Mouse (Mus musculus) heart, postnatal 36 days (tissue): ENCODE data around the gene Scd4. TPM values are rescaled to one million over a fixed set of nuclear protein-coding genes. Genes with fewer than 3 reads are reported as not detected.

Experiments
- DNase-seq, 2 experiments: peaks; one replicate each; pipeline ENCODE4 v3.0.0; 2021 to 2022
- intact Hi-C: fragments of 180-260 bp; cut with DNase I; formaldehyde crosslinking; loops from one replicate; pipeline ENCODE4 v1.15.1; 2025
- total RNA-seq, 2 experiments: library from RNA; stranded (reverse); gene quantifications; 2 replicates each; pipeline ENCODE4 v1.2.3; 2021

Gene Scd4
- total RNA-seq, result 10 to 100 TPM in 1 of 2 experiments, 1 to 10 TPM in 1; 8.2 to 15.2 TPM

DNA sequence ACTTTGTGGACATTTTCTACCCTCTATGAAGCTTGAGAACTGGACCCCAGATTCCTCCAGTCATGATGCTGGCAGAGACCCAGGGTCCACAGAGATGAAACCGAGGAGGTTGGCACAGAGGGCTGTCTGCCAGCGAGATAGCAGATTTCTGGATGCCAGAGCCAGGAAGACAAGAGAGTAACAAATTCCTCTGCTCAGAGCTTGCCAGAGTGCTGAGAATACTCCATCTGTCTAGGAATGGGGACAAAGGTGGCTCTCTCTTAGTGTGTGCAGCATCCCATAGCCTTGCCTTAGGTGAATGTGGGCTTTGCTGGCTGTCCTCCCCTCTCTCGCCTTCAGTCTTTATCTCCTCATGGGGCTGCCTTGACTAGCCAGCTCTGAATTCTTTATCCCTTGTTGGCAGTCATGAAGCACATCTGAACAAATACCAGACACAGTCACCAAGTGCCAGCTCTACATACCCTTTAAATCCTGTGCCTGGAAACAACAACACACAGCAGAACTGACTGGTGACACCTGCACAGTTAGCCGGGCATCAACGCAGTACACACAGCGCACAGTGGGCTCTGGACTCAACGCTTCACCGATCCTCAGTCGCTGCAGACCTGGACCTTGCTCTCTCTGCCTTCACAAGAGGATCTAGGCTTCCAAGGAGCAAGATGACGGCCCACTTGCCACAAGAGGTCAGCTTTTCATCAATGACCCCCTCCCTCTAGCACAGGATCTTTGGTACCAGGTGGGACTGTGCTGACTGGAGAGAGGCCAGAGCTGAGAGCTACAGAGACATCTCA is at the start of gene Scd4:
Scd4 (plus strand) TSS at position 260 of the 791 bp plus-strand sequence.
- DNase-seq, result peak; percentile 12 to 24
- intact Hi-C loops, result no loop called here

- no peak for DNase-seq
- intact Hi-C loops, result no loop called here
These were observed 49.5 kb upstream of the Scd4 start for GRCm38 (mm10) chr19:44283157-44284024.

- intact Hi-C loops, result no loop called here
- peak; percentile 79 to 86 for DNase-seq
These were observed 48.7 kb upstream of the Scd4 start for GRCm38 (mm10) chr19:44284025-44284695.

DNA sequence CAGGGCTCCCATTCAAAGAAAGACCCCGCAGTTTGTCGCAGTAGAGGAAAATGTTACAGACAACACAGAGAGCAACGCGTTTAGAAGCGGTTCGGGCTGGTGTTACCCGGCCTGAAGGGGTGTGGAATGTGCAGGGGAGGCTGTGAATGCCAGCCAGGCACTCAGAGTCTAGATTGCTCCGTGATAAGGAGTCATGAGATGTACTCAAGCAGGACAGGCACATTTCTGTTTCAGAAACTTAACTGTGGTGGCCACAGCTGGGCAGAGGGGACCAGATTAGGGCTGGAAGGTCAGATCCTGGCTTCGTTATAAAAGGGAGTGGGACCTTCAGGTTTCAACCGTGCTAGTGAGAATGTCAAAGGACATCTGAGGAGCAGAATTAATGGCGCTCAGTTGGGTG is 48.2 kb upstream of the Scd4 start:
- intact Hi-C loops, result no loop called here
- no peak for DNase-seq

DNA sequence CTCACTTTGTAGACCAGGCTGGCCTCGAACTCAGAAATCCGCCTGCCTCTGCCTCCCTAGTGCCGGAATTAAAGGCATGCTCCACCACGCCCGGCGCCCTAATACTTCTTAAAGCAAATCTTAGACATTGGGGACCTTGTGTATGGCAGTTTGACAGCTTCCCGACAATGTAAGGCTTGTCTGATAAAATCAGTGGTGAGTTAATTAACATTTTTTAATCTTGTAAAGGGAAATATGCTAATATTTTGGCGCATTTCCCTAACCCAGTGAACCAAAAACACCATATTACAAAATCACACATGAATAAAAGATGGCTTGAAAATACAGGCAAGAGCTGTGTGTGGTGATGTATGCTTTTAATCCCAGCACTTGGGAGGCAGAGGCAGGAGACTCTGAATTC is 47.3 kb upstream of the Scd4 start:
- no peak for DNase-seq
- intact Hi-C loops, result no loop called here

- intact Hi-C loops, result no loop called here
- DNase-seq, result no peak
These were observed 46.8 kb upstream of the Scd4 start for GRCm38 (mm10) chr19:44286109-44286508.

DNA sequence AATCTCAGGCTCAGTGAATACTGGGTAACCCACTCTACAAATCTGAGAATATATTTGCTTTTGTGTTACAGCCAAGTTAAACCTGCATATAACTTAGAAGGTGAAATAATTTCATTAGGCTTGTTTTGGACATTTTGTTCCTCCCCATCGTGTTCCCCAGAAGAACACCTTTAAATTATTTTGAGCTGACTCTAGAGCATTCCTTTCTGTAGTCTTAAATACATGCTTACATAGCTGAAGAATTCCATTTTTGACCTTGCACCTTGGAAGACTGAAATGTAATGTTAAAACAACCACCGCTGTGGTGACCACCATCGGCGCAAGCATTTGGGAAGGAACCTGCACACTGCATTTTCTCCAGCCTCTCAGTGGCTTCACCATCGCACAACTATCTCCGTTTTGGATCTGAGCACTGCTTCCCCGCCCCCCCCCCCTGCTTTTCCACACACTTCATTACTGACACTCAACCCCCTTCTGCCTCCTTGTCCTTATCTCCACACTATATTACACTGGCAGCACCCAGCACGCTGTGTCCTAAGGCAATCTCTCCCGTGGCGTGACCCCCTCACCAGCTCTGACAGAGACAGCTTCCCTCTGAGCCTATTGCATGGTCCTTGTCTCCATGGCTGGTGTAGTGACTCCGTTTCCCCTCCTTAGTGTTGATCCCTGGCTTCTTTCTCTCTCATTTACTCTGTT is 45.3 kb upstream of the Scd4 start:
- intact Hi-C loops, result no loop called here
- no peak for DNase-seq

DNA sequence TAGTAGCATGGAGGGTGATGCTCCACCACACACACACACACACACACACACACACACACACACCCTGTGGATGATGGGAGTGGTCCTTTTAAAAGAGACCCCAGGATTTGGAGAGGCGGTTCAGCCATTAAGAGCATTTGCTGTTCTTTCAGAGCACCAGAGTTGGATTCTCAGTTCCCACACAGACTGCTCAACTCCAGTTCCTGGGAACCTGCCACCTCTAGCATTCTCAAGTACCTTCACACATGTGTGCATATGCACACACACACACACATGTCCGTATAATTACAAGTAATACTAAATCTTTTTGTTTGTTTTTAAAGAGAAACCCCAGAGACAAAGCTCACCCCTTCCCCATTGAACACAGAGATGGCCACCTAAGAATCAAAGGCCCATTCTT is 40.8 kb upstream of the Scd4 start:
- intact Hi-C loops, result loop anchor here (10.0 kb wide), 1 partner anchor 127 kb away; no protein-coding TSS in a partner anchor
- DNase-seq, result no peak

- intact Hi-C loops, result loop anchor here (10.0 kb wide), 1 partner anchor 128 kb away; no protein-coding TSS in a partner anchor
- DNase-seq, result no peak
These were observed 40.4 kb upstream of the Scd4 start for GRCm38 (mm10) chr19:44292483-44292882.

GRCm38 (mm10) chr19:44292941-44293768 is 39.7 kb upstream of the Scd4 start, which contains the start of gene Scd2:
Gene Scd2, plus strand, starts transcription at chr19:44293674.
- DNase-seq, result no peak
- intact Hi-C loops, result loop anchor here (10.0 kb wide), 1 partner anchor 128 kb away; no protein-coding TSS in a partner anchor

DNA sequence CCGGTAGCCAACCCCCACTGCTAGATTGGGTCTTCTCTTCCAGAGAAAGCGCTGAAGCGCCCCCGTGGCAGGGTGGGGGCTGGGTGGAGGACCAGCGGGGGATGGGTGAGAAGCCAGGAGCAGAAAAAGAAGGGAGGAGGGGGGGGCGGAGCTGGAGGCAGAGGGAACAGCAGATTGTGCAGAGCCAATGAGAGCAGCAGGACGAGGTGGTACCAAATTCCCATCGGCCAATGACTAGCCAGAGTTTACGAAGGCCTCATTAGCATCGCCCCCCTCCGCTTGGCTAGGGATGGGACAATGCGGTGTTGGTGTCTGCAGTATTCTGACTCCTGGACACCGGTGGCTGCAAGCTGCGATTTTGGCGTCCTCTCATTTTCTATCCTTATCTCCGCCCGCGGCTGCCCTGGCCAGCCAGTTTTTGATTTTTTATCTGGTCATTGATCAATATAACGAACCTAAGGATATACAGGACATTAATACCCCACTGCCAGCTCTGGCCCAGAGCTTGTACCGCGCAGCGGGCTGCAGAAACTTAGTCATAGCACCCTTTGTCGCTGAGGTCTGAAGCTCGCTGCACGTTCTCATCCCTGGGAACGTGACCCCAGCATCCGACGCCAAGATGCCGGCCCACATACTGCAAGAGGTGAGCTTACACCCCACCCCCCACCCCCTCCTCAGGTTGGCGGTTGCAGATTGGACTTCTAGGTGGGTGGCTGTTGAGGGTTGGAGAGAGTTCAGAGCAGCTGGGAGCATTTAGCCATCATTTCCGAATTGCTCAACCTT is 38.9 kb upstream of the Scd4 start:
- intact Hi-C loops, result loop anchor here (2.0 to 10.0 kb wide), 3 partner anchors 27 to 129 kb away; no protein-coding TSS in a partner anchor
- DNase-seq, result peak; percentile 77 to 78

DNA sequence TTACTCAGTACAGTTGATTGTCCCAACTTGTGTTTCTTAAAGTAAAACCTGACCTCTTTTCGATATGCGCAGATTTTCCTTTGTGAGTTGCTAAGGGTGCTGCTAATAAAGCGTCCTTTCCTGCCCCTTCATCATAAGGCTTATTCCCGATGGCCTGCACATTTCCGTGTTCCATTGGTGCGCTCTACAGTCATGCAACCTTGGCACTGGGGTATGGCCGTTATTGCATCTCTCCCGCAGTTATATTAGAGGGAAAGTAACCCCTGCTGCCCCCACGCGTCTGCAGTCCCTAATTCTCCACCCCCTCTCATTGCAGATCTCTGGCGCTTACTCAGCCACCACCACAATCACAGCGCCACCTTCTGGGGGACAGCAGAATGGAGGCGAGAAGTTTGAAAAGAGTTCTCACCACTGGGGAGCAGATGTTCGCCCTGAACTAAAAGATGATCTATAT is 38.3 kb upstream of the Scd4 start:
- intact Hi-C loops, result loop anchor here (1.0 to 10.0 kb wide), 4 partner anchors 28 to 130 kb away; no protein-coding TSS in a partner anchor
- peak; percentile 87 to 89 for DNase-seq

GRCm38 (mm10) chr19:44295251-44295650 is 37.6 kb upstream of the Scd4 start:
- intact Hi-C loops, result loop anchor here (1.0 to 10.0 kb wide), 4 partner anchors 28 to 130 kb away; no protein-coding TSS in a partner anchor
- DNase-seq, result peak in 1 of 2 experiments; percentile 40

DNA sequence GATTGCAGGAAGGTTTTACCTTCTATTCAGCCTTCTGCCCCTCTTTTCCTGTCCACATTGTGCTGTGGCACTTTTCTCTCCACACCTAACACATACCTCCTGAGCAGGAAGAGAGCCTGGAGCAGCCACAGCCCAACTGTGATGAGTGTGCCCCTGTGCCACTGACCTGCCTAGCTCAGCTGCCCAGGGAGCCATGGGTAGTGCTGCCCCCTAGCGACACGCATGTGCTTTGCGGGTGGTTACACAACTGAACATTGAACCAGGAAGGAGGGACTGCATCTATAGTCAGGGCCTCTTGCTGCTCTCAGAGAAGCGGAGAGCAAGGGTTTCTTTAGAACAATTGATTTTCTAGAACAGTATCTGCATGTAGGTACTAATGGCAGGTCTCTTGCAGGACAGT is 37.2 kb upstream of the Scd4 start:
- intact Hi-C loops, result loop anchor here (1.0 to 10.0 kb wide), 4 partner anchors 29 to 131 kb away; no protein-coding TSS in a partner anchor
- peak; percentile 82 to 88 for DNase-seq

DNA sequence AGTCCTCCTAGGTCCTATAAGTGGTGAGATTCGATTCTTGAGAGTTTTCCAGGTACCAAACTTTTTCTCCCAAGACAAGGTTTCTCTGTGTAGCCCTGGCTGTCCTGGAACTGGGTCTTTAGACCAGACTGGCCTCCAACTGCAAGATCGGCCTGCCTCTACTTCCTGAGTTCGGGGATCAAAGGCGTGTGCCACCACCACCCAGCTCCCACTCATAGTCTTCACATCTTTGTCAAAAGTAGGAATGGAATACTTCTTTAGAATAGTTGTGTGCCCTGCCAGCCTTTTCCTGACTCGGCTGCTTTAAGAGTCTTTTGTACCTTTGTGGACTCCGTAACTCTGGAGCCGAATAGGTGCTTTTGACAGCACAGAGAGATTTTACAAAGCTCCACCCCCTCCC is 36.7 kb upstream of the Scd4 start:
- DNase-seq, result no peak
- intact Hi-C loops, result loop anchor here (10.0 kb wide), 1 partner anchor 131 kb away; no protein-coding TSS in a partner anchor

GRCm38 (mm10) chr19:44297068-44297760 is 35.7 kb upstream of the Scd4 start:
- DNase-seq, result no peak
- intact Hi-C loops, result loop anchor here (10.0 kb wide), 1 partner anchor 132 kb away; no protein-coding TSS in a partner anchor

DNA sequence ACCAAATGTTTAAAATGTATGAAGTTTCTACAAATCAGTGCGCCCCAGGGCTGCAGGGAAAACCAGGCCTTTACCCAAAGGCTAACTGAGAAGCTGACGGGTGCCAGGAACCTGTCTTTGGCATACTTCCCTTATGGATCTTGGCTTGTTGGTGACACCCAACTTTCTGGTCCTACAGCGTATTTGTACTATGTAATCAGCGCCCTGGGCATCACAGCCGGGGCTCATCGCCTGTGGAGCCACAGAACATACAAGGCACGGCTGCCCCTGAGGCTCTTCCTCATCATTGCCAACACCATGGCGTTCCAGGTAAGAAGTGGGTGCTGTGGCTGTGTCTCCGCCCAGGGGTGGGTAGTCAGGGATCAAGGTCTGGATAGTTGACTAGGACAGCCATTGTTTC is 35.0 kb upstream of the Scd4 start:
- no peak for DNase-seq
- intact Hi-C loops, result loop anchor here (10.0 kb wide), 1 partner anchor 133 kb away; no protein-coding TSS in a partner anchor
